Mouse (Mus musculus) CH12.LX (cell line): Measurements from ENCODE around the gene Mlh1. TPM values are rescaled to one million over a fixed set of nuclear protein-coding genes. Genes with fewer than 3 reads are reported as not detected.

Experiments
- DNase-seq: peaks from one replicate; pipeline ENCODE4 v3.0.0-alpha.2; 2013; ENCODE audit errors: extremely low read depth
- H3K27ac ChIP-seq: 2 replicates; pipeline ENCODE4 v1.5.1; 2012; ENCODE audit warnings: low read depth, mild to moderate bottlenecking, control low read depth, moderate library complexity; ENCODE audit not compliant: insufficient read depth
- H3K27me3 ChIP-seq: replicated peaks from 2 replicates; pipeline ENCODE3; 2012; ENCODE audit warnings: inconsistent platforms
- H3K36me3 ChIP-seq, 2 experiments: replicated peaks in 1 of 2; 2 replicates each; pipeline versions ENCODE3 to v1.6.1; 2012; ENCODE audit warnings: inconsistent platforms in 1 of 2, low read length in 1 of 2, mild to moderate bottlenecking in 1 of 2, mixed read lengths in 1 of 2, moderate library complexity in 1 of 2; ENCODE audit not compliant: control insufficient read depth in 1 of 2, insufficient read depth in 1 of 2
- H3K4me1 ChIP-seq, 2 experiments: 2 replicates each; pipeline ENCODE4 v1.6.1; 2012; ENCODE audit warnings: inconsistent platforms in 1 of 2, moderate library complexity in 1 of 2; ENCODE audit not compliant: insufficient read depth in 2 of 2, control insufficient read depth in 1 of 2
- H3K4me2 ChIP-seq: 2 replicates; pipeline ENCODE4 v1.6.1; 2012; ENCODE audit warnings: low read depth, mild to moderate bottlenecking, control low read depth; ENCODE audit not compliant: poor library complexity, insufficient read depth, severe bottlenecking
- H3K4me3 ChIP-seq, 3 experiments: fragments of 150-350 bp in 1 of 3; sonication (generic) in 1 of 3; replicated peaks in 1 of 3; 2 replicates each; pipeline versions ENCODE3 to v1.5.1; 2011 to 2012; ENCODE audit warnings: low read depth in 2 of 3, low read length in 2 of 3, mild to moderate bottlenecking in 2 of 3, moderate library complexity in 2 of 3, control low read depth in 1 of 3, improper control_type of control experiment in 1 of 3, inconsistent platforms in 1 of 3, mixed read lengths in 1 of 3; ENCODE audit not compliant: poor library complexity in 1 of 3
- H3K79me2 ChIP-seq: replicated peaks from 2 replicates; pipeline ENCODE4 v1.6.1; 2012; ENCODE audit warnings: mild to moderate bottlenecking, moderate library complexity; ENCODE audit not compliant: control insufficient read depth, poor library complexity, insufficient read depth, severe bottlenecking; ENCODE audit errors: extremely low read depth
- H3K9ac ChIP-seq: 2 replicates; pipeline ENCODE4 v1.6.1; 2012; ENCODE audit warnings: low read depth, mild to moderate bottlenecking, control low read depth, moderate library complexity; ENCODE audit not compliant: insufficient read depth
- H3K9me3 ChIP-seq: replicated peaks from 2 replicates; pipeline ENCODE3; 2012; ENCODE audit warnings: low read length, inconsistent platforms, mixed read lengths
- CHD2 ChIP-seq: IDR thresholded peaks from 2 replicates; pipeline ENCODE4 v1.6.1; 2011; ENCODE audit warnings: low read length, improper control_type of control experiment
- ETS1 ChIP-seq: conservative IDR thresholded peaks from 2 replicates; pipeline ENCODE4 v1.6.1; 2012; ENCODE audit warnings: low read depth, mild to moderate bottlenecking, inconsistent platforms, low read length, improper control_type of control experiment, moderate library complexity
- HCFC1 ChIP-seq: IDR thresholded peaks from 2 replicates; pipeline ENCODE4 v1.6.1; 2012; ENCODE audit warnings: low read depth, mild to moderate bottlenecking, inconsistent platforms, low read length, improper control_type of control experiment
- IRF4 ChIP-seq: IDR thresholded peaks from 2 replicates; pipeline ENCODE4 v1.6.1; 2014; ENCODE audit warnings: low read depth, mild to moderate bottlenecking, inconsistent platforms, low read length, improper control_type of control experiment
- KAT2A ChIP-seq: IDR thresholded peaks from 2 replicates; pipeline ENCODE4 v1.6.1; 2012; ENCODE audit warnings: low read length, improper control_type of control experiment, inconsistent platforms; ENCODE audit not compliant: insufficient replicate concordance
- MAZ ChIP-seq: IDR thresholded peaks from 2 replicates; pipeline ENCODE4 v1.6.1; 2012; ENCODE audit warnings: low read depth, mild to moderate bottlenecking, inconsistent platforms, low read length, improper control_type of control experiment, moderate library complexity
- MEF2A ChIP-seq: IDR thresholded peaks from 2 replicates; pipeline ENCODE4 v1.6.1; 2014; ENCODE audit warnings: low read depth, mild to moderate bottlenecking, inconsistent platforms, low read length, improper control_type of control experiment, borderline replicate concordance
- MXI1 ChIP-seq: IDR thresholded peaks from 2 replicates; pipeline ENCODE4 v1.6.1; 2011; ENCODE audit warnings: mild to moderate bottlenecking, low read depth, low read length, improper control_type of control experiment
- NELFE ChIP-seq: IDR thresholded peaks from 2 replicates; pipeline ENCODE4 v1.6.1; 2011; ENCODE audit warnings: low read depth, low read length, improper control_type of control experiment
- POLR2A ChIP-seq: IDR thresholded peaks from 2 replicates; pipeline ENCODE4 v1.6.1; 2011; ENCODE audit warnings: low read depth, mild to moderate bottlenecking, improper control_type of control experiment, low read length
- RCOR1 ChIP-seq: conservative IDR thresholded peaks from 2 replicates; pipeline ENCODE4 v1.6.1; 2012; ENCODE audit warnings: low read depth, mild to moderate bottlenecking, inconsistent platforms, low read length, improper control_type of control experiment
- SMC3 ChIP-seq: IDR thresholded peaks from 2 replicates; pipeline ENCODE4 v1.6.1; 2011; ENCODE audit warnings: low read depth, low read length, improper control_type of control experiment
- TBP ChIP-seq: conservative IDR thresholded peaks from 2 replicates; pipeline ENCODE4 v1.6.1; 2011; ENCODE audit warnings: low read depth, low read length, improper control_type of control experiment
- TCF12 ChIP-seq: IDR thresholded peaks from 2 replicates; pipeline ENCODE4 v1.6.1; 2014; ENCODE audit warnings: low read depth, mild to moderate bottlenecking, inconsistent platforms, low read length, improper control_type of control experiment
- UBTF ChIP-seq: IDR thresholded peaks from 2 replicates; pipeline ENCODE4 v1.6.1; 2012; ENCODE audit warnings: low read depth, mild to moderate bottlenecking, inconsistent platforms, low read length, improper control_type of control experiment, moderate library complexity
- USF2 ChIP-seq: conservative IDR thresholded peaks from 2 replicates; pipeline ENCODE4 v1.6.1; 2011; ENCODE audit warnings: low read depth, low read length, improper control_type of control experiment
- dilution Hi-C: fragments of 300-500 bp; cut with MboI; formaldehyde crosslinking; loops from 2 replicates; pipeline ENCODE4 v1.14.3; 2020; ENCODE audit warnings: low sequenced_read_pairs; ENCODE audit not compliant: extremely low pct_unique_long_range_greater_than_20kb, extremely low pct_ligation_motif_present
- in situ Hi-C: fragments of 300-500 bp; cut with MboI; formaldehyde crosslinking; loops from 3 replicates; pipeline ENCODE4 v1.14.3; 2019; ENCODE audit warnings: low sequenced_read_pairs, low pct_ligation_motif_present, low pct_unique_long_range_greater_than_20kb, mixed read lengths
- polyA plus RNA-seq: library from polyadenylated mRNA; unstranded; fragments of >175 nt; gene quantifications from 2 replicates; pipeline ENCODE4 v1.2.1, GENCODE M21; 2012; ENCODE audit warnings: low read depth; ENCODE audit not compliant: insufficient read length
- total RNA-seq, 2 experiments: library from RNA; depleted of rRNA; stranded (reverse); fragments of 300-350 nt in 1 of 2; fragments of >200 nt in 1 of 2; gene quantifications; 2 replicates each; pipeline ENCODE4 v1.2.3; 2012 to 2014

The Mlh1 gene
- total and polyA plus RNA-seq, 3 experiments, result 25.7 to 57.9 (median 50.2) TPM

- DNase-seq, result no peak
- Histone ChIP-seq H3K36me3 (no peaks in the 10 kb centered on the region), H3K9me3 (no peaks in the 10 kb centered on the region), H3K4me2 (no peak overlapping the region), H3K4me1 (peaks cover 7 to 12% of the 10 kb centered on the region in 2 experiments), H3K9ac (no peak overlapping the region), H3K27me3 (no peaks in the 10 kb centered on the region), H3K79me2 (no peaks in the 10 kb centered on the region), H3K27ac (no peak overlapping the region), H3K4me3 (no peak overlapping the region)
- TF ChIP-seq RCOR1 (no peak), SMC3 (no peak), UBTF (no peak), USF2 (no peak), ETS1 (no peak), CHD2 (no peak), HCFC1 (no peak), TCF12 (no peak), KAT2A (no peak), MAZ (no peak)
- in situ Hi-C loops, result no loop called here
- dilution Hi-C loops, result no loop called here
Observed at GRCm38 (mm10) chr9:111285676-111286075, 14.1 kb upstream of the Mlh1 start.

GRCm38 (mm10) chr9:111285061-111285460, 13.5 kb upstream of the Mlh1 start:
- no peaks in the 10 kb centered on the region for H3K27me3 ChIP-seq
- no peak overlapping the region for H3K4me2 ChIP-seq
- H3K4me3 ChIP-seq, result no peak overlapping the region
- peaks cover 6 to 10% of the 10 kb centered on the region in 2 experiments for H3K4me1 ChIP-seq
- dilution Hi-C loops (no loop called here), in situ Hi-C loops (no loop called here)
- no peak overlapping the region for H3K27ac ChIP-seq
- H3K79me2 ChIP-seq, result no peaks in the 10 kb centered on the region
- no peak overlapping the region for H3K9ac ChIP-seq
- H3K36me3 ChIP-seq, result no peaks in the 10 kb centered on the region
- H3K9me3 ChIP-seq, result no peaks in the 10 kb centered on the region
- TF ChIP-seq TBP (no peak), ETS1 (no peak), POLR2A (no peak), NELFE (no peak), MXI1 (no peak), IRF4 (no peak), SMC3 (no peak), MEF2A (no peak)
- no peak for DNase-seq
